Mouse (Mus musculus) megakaryocyte-erythroid progenitor cell, adult 5 weeks (primary cell): Measurements from ENCODE around the gene Lsamp. TPM values are rescaled to one million over a fixed set of nuclear protein-coding genes. Genes with fewer than 3 reads are reported as not detected.

ENCODE experiments used
- polyA plus RNA-seq: library from polyadenylated mRNA; stranded (reverse); fragments of >175 nt; gene quantifications from 2 replicates; pipeline ENCODE4 v1.2.3, GENCODE M21; 2012

Lsamp gene
- polyA plus RNA-seq, result not detected in 2 replicates

DNA sequence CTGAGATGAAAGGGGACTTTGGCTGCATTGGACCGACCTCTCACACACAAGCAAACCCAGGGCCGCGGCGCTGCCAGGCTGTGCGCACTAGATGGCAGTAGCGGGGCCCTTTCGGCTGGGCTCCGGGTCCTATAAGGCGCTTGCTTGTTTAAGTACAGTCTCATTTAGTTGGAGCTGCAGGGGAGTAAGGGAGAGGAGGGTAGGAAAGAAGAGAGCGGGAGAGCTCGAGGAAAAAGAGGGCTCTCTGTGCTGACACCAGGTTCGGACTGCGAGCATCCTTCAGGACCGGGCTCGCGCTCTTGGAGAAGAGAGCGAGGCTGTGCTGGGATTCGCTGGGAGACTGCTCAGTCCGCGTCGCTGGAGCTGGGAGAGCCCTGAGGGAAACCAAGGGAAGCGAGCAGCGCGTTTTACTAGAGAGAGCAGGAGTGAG, at the start of gene Lsamp:
TSS of gene Lsamp (plus strand) at position 157 of the 430 bp plus-strand sequence.

